Mouse (Mus musculus): Measurements from ENCODE around the gene Dlx3. TPM values are rescaled to one million over a fixed set of nuclear protein-coding genes. Genes with fewer than 3 reads are reported as not detected.

Dlx3 gene
- polyA plus RNA-seq (2014; fragmentation: Nextera tagmentation; extraction: Ambion mirVana), result 0.71 and 1.2 TPM in 2 replicates

DNA sequence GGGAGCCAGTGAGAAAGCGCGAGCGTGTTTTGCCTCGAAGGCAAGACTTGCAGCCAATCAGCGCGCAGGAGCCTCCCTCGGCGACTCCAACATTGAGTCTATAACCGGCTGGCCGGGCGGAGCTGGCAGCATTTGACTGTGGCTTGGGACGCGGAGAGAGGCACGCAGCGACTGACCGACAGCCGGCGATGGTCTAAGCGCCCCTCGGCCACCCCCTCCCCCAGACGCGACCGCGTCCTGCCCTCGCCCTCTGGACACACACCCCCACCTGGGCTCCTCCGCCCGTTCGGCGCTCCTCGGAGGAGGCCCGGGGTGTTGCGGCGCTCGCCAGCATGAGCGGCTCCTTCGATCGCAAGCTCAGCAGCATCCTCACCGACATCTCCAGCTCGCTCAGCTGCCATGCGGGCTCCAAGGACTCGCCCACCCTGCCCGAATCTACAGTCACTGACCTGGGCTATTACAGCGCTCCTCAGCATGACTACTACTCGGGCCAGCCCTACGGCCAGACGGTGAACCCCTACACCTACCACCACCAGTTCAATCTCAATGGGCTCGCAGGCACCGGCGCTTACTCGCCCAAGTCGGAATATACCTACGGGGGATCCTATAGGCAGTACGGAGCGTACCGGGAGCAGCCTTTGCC, at the start of gene Dlx3:
Dlx3 (plus strand) TSS at position 130 of the 643 bp plus-strand sequence.
- under 1% methylated on average over 55 of the region's 55 CpGs for WGBS
- H3K36me3 ChIP-seq (ENCODE audit: control insufficient read depth, insufficient read depth, low read length), result no peaks in the 10 kb centered on the region
- no peak within 1 kb of the TSS for H3K27ac ChIP-seq (ENCODE audit: low read depth, low read length)
- peak within 1 kb of the TSS; percentile 18; the same call in 1 of the 2 replicates for H3K9ac ChIP-seq (ENCODE audit: low read depth, low read length)
- no peaks in the 10 kb centered on the region for H3K9me3 ChIP-seq (ENCODE audit: control insufficient read depth, low read length)
- peak; percentile 34 for ATAC-seq (ENCODE audit: low FRiP score, low TSS enrichment)
- peak within 1 kb of the TSS; percentile 39 for H3K4me3 ChIP-seq (ENCODE audit: low read length)
- H3K27me3 ChIP-seq (ENCODE audit: control insufficient read depth, insufficient read depth, low read length), result peaks cover 66% of the 10 kb centered on the region
- H3K4me1 ChIP-seq (ENCODE audit: control insufficient read depth, insufficient read depth, low read length), result peaks cover 15% of the 10 kb centered on the region; the same call in 1 of the 2 replicates
- H3K4me2 ChIP-seq (replicated peaks; ENCODE audit: low read depth, low read length), result peak within 1 kb of the TSS; percentile 62

DNA sequence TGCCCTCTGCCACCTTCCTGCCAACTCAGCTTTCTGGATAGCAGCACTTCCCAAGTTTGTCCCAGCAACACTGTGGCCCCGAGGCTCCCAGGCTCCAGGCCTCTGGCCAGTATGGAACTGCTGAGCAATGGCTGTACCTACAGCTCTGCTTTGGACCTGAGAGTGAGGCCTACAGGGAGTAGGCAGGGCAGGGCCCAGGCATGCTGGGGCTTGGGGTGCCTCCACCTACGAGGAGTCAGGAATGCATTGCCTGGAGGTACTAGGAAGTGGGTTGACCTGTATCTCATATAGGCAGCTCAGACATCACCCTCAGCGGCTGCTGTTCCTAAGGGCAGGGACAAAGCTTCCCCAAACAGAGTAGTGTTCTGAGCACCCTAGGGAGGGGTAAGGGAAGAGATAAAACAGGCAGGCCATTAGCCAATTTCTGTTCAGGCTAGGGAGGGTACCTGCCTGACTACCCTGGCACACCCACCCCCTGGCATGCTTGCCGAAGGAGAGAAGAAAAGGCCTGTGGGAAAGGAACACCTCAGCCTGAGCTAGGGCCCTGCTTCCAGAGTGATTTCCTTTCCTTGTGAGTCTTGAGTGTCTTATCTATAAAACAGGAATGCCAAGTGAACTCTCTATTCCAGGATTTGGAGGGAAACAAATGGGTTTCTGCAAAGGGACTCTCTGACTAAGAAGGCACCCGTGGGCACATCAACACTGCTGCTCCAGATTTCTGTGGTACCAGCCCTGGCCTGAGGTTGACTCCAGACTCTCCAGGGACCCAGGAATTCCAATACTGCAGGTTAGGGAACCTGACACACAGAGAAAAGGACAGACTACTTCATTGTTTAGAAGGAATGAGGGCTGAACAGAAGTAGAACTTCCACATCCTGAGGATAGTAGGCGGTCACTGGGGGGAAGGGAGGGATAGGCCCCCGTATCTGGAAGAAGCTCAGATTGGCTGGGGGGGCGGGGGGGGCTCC, 49.5 kb upstream of the Dlx3 start:
- no peak overlapping the region for H3K9ac ChIP-seq (ENCODE audit: low read depth, low read length)
- H3K36me3 ChIP-seq (ENCODE audit: control insufficient read depth, insufficient read depth, low read length), result peaks cover 5% of the 10 kb centered on the region
- H3K9me3 ChIP-seq (ENCODE audit: control insufficient read depth, low read length), result no peaks in the 10 kb centered on the region
- H3K4me3 ChIP-seq (ENCODE audit: low read length), result no peak overlapping the region
- H3K4me2 ChIP-seq (replicated peaks; ENCODE audit: low read depth, low read length), result no peak overlapping the region
- no peak for ATAC-seq (ENCODE audit: low FRiP score, low TSS enrichment)
- no peaks in the 10 kb centered on the region for H3K27me3 ChIP-seq (ENCODE audit: control insufficient read depth, insufficient read depth, low read length)
- H3K4me1 ChIP-seq (ENCODE audit: control insufficient read depth, insufficient read depth, low read length), result peaks cover 38% of the 10 kb centered on the region
- 74% methylated on average over 8 of the region's 8 CpGs for WGBS
- H3K27ac ChIP-seq (ENCODE audit: low read depth, low read length), result peak overlapping the region; percentile 30; the same call in 1 of the 2 replicates

DNA sequence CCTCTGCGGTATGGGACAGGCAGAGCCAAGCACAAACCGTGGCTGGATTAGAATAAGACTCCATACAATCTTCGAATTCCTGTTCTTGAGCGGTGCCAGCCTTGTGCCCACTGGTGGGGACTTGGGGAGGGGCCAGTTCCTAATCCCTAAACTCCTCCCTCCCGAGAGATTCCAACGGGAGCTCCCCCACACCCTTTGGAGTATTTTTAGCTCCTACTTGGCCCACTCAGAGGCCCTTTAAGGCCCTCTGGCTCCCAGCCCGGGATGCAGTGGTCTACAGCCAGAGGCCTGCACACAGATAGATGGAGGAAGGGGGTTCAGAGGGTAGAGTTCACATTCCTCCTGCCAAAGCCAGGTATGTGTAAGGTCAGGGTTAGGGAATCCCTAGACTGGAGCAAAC, 48.7 kb upstream of the Dlx3 start:
- Histone ChIP-seq H3K4me3 (ENCODE audit: low read length) (no peak overlapping the region), H3K27me3 (ENCODE audit: control insufficient read depth, insufficient read depth, low read length) (no peaks in the 10 kb centered on the region), H3K9ac (ENCODE audit: low read depth, low read length) (peak overlapping the region; percentile 18; the same call in 1 of the 2 replicates), H3K27ac (ENCODE audit: low read depth, low read length) (peak overlapping the region; percentile 30; the same call in 1 of the 2 replicates), H3K36me3 (ENCODE audit: control insufficient read depth, insufficient read depth, low read length) (no peaks in the 10 kb centered on the region; the same call in 1 of the 2 replicates), H3K4me1 (ENCODE audit: control insufficient read depth, insufficient read depth, low read length) (peaks cover 39% of the 10 kb centered on the region), H3K4me2 (replicated peaks; ENCODE audit: low read depth, low read length) (no peak overlapping the region), H3K9me3 (ENCODE audit: control insufficient read depth, low read length) (no peaks in the 10 kb centered on the region)
- 56% methylated on average over 7 of the region's 7 CpGs for WGBS
- no peak for ATAC-seq (ENCODE audit: low FRiP score, low TSS enrichment)

DNA sequence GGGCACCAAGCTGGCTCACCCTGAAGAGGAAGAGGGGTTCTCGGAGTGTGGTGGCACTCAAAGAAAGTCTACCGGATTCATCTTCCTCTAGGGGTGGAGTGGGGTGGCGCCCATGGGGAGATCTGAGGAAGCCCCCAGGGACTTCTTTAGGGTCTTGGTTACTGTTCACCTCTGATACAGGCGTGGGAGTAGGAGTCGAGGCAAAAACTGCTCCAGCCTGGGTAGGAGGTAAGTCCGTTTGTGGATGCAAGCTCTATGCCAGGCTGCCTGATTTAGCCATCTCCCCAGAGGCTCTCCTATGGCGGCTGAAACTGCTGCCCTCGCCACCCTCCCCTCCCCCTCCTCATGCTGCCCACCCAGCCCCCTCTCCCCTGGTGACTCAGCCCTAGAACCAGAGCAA, 47.8 kb upstream of the Dlx3 start:
- no peak overlapping the region for H3K27ac ChIP-seq (ENCODE audit: low read depth, low read length)
- ATAC-seq (ENCODE audit: low FRiP score, low TSS enrichment), result no peak
- no peak overlapping the region for H3K4me2 ChIP-seq (replicated peaks; ENCODE audit: low read depth, low read length)
- WGBS, result 75% methylated on average over 8 of the region's 8 CpGs
- no peaks in the 10 kb centered on the region for H3K27me3 ChIP-seq (ENCODE audit: control insufficient read depth, insufficient read depth, low read length)
- H3K4me1 ChIP-seq (ENCODE audit: control insufficient read depth, insufficient read depth, low read length), result peaks cover 39% of the 10 kb centered on the region
- H3K9ac ChIP-seq (ENCODE audit: low read depth, low read length), result no peak overlapping the region
- H3K36me3 ChIP-seq (ENCODE audit: control insufficient read depth, insufficient read depth, low read length), result no peaks in the 10 kb centered on the region; the same call in 1 of the 2 replicates
- H3K4me3 ChIP-seq (ENCODE audit: low read length), result no peak overlapping the region
- H3K9me3 ChIP-seq (ENCODE audit: control insufficient read depth, low read length), result no peaks in the 10 kb centered on the region

DNA sequence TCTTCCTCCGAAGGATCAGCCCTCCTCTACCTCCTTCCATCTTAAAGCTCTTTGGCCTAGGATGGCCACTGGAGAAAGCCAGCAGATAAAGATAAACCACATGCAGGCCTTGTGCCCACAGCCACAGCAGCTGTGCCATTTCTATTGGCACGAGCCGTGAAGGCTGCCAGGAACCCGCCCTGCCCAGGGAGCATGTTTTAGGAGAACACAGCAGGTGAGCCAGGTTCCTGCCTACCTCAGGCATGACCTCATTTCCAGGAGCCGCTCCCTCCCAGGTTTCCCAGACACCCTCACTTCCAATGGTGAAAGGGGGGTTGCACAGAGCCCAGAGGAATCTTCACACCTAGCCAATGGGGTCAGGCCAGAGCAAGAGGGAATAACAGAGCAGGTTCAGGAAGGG, 47.1 kb upstream of the Dlx3 start:
- Histone ChIP-seq H3K27ac (ENCODE audit: low read depth, low read length) (no peak overlapping the region), H3K27me3 (ENCODE audit: control insufficient read depth, insufficient read depth, low read length) (no peaks in the 10 kb centered on the region), H3K9ac (ENCODE audit: low read depth, low read length) (no peak overlapping the region), H3K4me1 (ENCODE audit: control insufficient read depth, insufficient read depth, low read length) (peaks cover 40% of the 10 kb centered on the region), H3K4me2 (replicated peaks; ENCODE audit: low read depth, low read length) (no peak overlapping the region), H3K4me3 (ENCODE audit: low read length) (no peak overlapping the region), H3K36me3 (ENCODE audit: control insufficient read depth, insufficient read depth, low read length) (no peaks in the 10 kb centered on the region; the same call in 1 of the 2 replicates), H3K9me3 (ENCODE audit: control insufficient read depth, low read length) (no peaks in the 10 kb centered on the region)
- WGBS, result 81% methylated on average over 5 of the region's 5 CpGs
- no peak for ATAC-seq (ENCODE audit: low FRiP score, low TSS enrichment)

DNA sequence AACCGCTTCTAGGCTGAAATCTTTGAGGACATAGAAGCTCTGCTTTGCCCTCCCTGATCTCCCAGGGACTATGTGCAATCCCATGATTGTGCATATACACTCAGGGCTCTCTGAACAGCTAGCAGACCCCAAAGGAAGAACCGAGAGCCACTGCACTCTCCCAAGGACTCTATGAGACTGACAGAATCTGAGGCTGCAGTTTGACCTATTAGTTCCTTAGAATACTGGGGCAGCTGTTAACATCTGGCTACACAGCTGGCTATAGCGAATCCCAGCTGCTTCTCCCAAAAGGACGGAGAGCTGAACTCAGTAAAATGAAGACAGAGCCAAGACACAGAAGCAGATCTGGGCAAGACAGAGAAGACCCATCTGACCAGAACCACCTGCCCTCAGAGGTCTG, 46.1 kb upstream of the Dlx3 start:
- Histone ChIP-seq H3K9ac (ENCODE audit: low read depth, low read length) (no peak overlapping the region), H3K4me1 (ENCODE audit: control insufficient read depth, insufficient read depth, low read length) (peaks cover 50% of the 10 kb centered on the region), H3K4me2 (replicated peaks; ENCODE audit: low read depth, low read length) (peak overlapping the region; percentile 15; the same call in 1 of the 2 replicates), H3K27me3 (ENCODE audit: control insufficient read depth, insufficient read depth, low read length) (no peaks in the 10 kb centered on the region), H3K9me3 (ENCODE audit: control insufficient read depth, low read length) (no peaks in the 10 kb centered on the region), H3K4me3 (ENCODE audit: low read length) (no peak overlapping the region), H3K36me3 (ENCODE audit: control insufficient read depth, insufficient read depth, low read length) (no peaks in the 10 kb centered on the region), H3K27ac (ENCODE audit: low read depth, low read length) (no peak overlapping the region)
- 70% methylated on average over 4 of the region's 4 CpGs for WGBS
- no peak for ATAC-seq (ENCODE audit: low FRiP score, low TSS enrichment)

DNA sequence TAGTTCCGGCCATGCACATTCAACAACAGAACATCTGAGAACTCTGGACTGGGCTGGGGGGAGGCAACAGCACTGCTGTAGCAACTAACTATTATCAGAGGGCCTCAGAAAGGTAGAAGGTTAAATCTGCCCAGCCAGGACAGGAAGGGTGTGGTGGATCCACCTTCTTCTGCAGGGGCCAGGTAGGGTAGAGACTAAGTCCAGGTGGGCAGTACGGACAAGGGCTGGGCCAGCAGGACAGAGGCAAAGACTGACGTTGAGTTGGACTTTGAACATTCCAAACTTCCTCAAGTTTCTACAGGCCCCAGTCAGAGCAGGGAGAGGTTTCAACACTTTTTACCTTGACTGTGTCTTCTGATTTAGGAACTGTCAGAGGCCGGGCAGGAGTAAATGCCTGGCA, 45.2 kb upstream of the Dlx3 start:
- 57% methylated on average over 4 of the region's 4 CpGs for WGBS
- no peak overlapping the region for H3K27ac ChIP-seq (ENCODE audit: low read depth, low read length)
- no peak overlapping the region for H3K9ac ChIP-seq (ENCODE audit: low read depth, low read length)
- peak overlapping the region; percentile 67; the same call in 1 of the 2 replicates for H3K4me3 ChIP-seq (ENCODE audit: low read length)
- H3K4me1 ChIP-seq (ENCODE audit: control insufficient read depth, insufficient read depth, low read length), result peaks cover 58% of the 10 kb centered on the region
- H3K4me2 ChIP-seq (replicated peaks; ENCODE audit: low read depth, low read length), result peak overlapping the region; percentile 86
- no peak for ATAC-seq (ENCODE audit: low FRiP score, low TSS enrichment)
- H3K36me3 ChIP-seq (ENCODE audit: control insufficient read depth, insufficient read depth, low read length), result no peaks in the 10 kb centered on the region
- no peaks in the 10 kb centered on the region for H3K27me3 ChIP-seq (ENCODE audit: control insufficient read depth, insufficient read depth, low read length)
- H3K9me3 ChIP-seq (ENCODE audit: control insufficient read depth, low read length), result no peaks in the 10 kb centered on the region

DNA sequence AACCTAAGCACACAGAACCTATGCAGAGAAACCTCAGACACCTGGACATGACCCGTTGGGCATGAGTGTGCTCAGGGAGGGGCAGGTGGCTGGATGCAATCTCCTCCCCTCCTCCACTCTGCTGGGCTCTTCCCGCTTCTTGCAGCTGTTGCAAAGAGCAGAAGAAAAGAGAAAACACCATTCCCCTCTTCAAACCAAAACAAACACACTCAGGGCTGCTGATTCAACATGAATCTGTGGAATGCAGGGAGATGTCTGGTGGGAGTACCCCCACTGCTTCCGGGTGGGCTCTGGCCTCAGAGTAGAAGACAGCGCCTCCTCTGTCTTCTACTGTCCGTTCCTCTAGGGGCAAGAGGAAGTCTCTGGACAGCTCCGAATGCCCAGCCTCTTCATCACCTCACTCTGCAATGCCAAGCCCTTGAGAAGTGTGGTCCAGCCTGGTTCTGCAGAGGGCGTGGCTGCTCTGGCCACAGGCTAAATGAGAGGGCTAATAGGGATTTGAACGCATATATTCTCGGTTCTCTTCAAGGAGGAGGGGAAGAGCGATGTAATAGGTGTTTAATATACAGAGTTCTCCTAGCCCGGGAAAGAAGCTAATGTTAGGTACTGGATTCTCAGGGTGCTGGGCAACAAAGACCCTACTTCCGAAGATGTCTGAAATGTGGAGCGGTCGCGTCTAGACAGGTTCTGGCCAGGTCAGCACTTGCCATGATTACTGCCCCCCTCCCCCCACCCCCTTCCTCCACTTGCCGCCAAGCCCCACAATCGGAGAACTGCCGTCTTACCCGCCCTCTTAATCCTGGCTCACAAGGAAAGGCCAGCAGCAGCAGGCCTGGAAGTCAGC, 44.5 kb upstream of the Dlx3 start:
- H3K4me1 ChIP-seq (ENCODE audit: control insufficient read depth, insufficient read depth, low read length), result peaks cover 66% of the 10 kb centered on the region
- peak overlapping the region; percentile 69; the same call in 1 of the 2 replicates for H3K27ac ChIP-seq (ENCODE audit: low read depth, low read length)
- H3K9ac ChIP-seq (ENCODE audit: low read depth, low read length), result peak overlapping the region; percentile 62
- no peaks in the 10 kb centered on the region for H3K9me3 ChIP-seq (ENCODE audit: control insufficient read depth, low read length)
- no peaks in the 10 kb centered on the region for H3K27me3 ChIP-seq (ENCODE audit: control insufficient read depth, insufficient read depth, low read length)
- no peak for ATAC-seq (ENCODE audit: low FRiP score, low TSS enrichment)
- no peaks in the 10 kb centered on the region for H3K36me3 ChIP-seq (ENCODE audit: control insufficient read depth, insufficient read depth, low read length)
- H3K4me2 ChIP-seq (replicated peaks; ENCODE audit: low read depth, low read length), result peak overlapping the region; percentile 86
- peak overlapping the region; percentile 67 for H3K4me3 ChIP-seq (ENCODE audit: low read length)
- WGBS, result 4% methylated on average over 19 of the region's 19 CpGs
